Mouse (Mus musculus) erythroblast, adult 5-6 weeks (primary cell): ENCODE results near the gene Setx. TPM values are rescaled to one million over a fixed set of nuclear protein-coding genes. Genes with fewer than 3 reads are reported as not detected.
A peak's percentile ranks its signal among the peaks of the same experiment; 100 is the strongest.
"Not testable (repeated sequence)": the region's sequence is repeated elsewhere in the genome, so short reads cannot be mapped to it uniquely, and the experiment has no call there.

Source experiments
- ATAC-seq: replicated peaks from 2 replicates; pipeline ENCODE4 v1.8.0; 2016; ENCODE audit warnings: moderate number of reproducible peaks, mild to moderate bottlenecking, moderate TSS enrichment, inconsistent platforms; ENCODE audit not compliant: poor library complexity, low FRiP score, severe bottlenecking
- total RNA-seq, 2 experiments: library from RNA; stranded (forward) in 1 of 2; stranded (reverse) in 1 of 2; fragments of 150-400 nt in 1 of 2; fragments of 200-764, 138-1000 nt in 1 of 2; gene quantifications; 2 replicates each; pipeline versions ENCODE4 v1.2.3 to v1.2.4; 2015 to 2017; ENCODE audit warnings: low replicate concordance in 2 of 2

The Setx gene
- total RNA-seq (2015; ENCODE audit: low replicate concordance) (19.6 and 33.2 TPM in 2 replicates), total RNA-seq (2017; ENCODE audit: low replicate concordance) (25.1 and 27.9 TPM in 2 replicates)

DNA sequence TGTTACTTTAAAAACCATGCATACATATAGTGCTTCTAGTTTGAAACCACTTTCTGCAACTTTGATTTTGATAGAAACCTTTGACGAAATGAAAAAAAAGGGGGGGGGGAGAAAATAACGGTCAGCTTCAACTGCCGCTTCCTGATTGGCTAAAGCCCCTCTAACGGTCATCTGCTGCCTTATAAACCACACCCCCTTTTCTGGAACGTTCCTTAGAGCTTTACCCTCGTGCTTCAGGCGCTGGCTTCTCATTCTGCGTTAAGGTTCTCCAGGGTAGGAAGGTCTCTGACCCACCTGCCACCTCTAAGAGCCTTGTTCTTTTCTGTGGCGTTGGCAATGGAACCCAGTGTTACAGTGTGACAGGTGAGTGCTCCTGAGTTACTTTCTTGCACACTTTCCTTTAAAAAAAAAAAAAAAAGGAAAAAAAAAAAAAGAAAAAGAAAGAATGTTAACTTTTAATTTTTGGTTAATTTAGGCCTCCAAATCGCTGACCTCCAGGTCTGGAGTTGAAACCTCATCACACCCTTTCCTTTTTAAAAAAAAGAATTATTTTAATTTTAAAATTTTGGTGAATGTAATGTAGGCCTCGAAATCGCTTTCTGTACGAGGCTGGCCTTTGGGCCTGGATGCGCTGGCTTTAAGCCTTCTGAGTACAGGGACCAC is at the start of gene Setx:
Gene Setx, plus strand, starts transcription at position 275 of the 663 bp plus-strand sequence.
- no peak for ATAC-seq

DNA sequence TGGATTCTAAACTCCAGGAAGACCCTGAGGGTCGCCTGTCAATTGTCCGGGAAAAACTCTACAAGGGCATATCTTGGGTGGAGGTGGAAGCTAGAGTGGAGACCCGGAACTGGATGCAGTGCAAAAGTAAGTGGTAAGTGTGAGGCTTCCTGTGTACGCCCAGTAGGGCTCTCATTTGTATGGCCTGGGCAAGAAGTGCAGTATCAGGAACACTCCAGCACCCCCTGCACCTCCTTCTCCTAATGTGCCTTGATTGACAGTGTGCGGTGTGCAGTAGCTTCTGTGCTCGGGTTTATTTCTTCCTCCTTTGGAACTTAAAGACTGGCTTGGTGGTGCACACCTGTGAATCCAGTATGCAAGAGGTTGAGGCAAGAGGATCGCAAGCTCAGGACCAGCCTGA is 49.3 kb upstream of the Setx start:
- no peak for ATAC-seq

DNA sequence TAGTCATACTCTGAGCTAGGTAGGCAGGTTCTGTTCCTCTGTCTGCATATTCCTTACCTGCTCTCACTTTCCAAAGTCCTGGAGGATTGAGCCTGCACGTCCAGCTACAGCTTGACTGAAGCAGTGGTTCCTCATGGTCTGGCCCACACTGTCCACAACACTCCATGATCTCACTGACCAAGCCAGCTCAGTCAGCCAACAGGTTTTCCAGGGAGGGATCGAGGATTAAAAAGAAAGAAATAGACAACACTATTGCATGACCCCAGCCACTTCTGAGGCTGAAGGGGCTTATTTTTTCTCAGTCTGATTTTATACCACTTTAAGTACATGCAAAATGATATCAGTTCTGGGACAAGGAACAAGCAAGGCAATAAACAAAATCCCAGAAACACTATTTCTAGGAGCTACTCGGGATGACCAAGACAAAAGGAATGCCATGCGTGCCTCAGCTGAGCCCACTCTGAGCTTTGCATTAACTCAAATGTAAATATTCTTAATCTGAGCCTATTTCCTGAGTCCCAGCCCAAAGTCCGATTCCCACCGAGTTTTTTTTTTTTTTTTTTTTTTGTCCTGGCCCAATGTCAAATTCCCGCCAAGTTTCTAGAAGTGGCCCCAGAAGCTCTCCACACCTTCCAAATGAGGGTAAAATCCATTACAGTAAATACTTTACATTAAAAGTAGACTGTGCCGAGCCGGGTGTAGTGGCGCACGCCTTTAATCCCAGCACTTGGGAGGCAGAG is 48.5 kb upstream of the Setx start:
- no peak for ATAC-seq

DNA sequence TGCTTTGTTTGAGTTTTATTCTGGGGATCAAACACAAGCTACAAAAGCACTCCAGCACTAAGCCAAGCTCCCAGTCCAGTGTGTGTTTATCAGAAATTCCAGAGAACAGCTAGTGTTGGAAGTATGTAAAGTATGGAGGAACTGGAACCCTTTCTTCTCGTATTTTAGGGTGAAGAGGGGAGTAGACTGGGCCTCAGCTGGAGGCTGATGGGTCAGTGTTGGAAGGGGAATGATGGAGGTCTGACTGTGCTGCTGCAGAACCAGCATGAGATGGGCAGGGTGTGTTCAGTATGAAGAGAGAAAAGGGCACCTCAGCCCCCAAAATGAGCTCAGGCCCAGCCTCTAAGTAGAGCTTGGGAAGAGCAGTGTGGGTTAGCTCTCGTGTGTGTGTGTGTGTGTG is 47.8 kb upstream of the Setx start:
- no peak for ATAC-seq

DNA sequence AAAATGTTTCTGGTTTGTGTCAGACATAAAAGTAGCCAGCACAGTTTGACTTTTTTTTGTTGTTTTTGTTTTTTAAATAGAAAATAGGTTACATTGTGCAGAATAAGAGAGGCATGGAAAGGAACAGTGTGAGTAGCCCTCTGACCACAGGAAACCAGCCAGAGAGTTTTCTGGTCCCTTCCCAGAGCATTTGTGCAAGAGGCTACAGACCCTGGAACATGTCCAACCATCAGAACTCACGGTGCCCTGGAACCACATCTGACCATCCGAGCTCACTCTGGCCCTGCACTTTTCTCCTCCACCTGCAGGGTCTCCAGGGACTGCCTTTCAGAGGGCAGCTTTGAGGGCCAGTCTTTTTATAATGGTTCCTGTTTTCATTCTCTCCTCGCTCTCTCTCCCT is 42.0 kb upstream of the Setx start:
- ATAC-seq, result no peak

DNA sequence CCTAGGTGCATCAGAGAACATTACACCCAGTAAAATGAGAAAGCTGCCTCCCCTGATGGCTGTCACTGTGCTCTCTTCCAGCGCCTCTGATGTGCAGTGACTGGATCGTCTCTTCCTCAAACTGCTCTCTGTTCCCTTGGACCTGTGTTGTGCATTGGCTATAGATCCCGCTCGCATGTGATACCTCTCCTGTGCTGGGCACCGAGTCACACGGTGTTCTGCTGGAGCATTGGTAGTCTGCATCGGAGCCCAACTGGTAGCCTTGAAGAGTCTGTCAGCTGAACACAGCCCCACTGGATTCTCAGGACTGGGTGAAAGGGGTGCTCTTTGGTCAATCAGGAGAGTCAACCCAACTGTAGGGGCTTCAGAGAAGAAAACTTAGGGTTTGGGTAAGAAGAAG is 38.0 kb upstream of the Setx start:
- no peak for ATAC-seq

DNA sequence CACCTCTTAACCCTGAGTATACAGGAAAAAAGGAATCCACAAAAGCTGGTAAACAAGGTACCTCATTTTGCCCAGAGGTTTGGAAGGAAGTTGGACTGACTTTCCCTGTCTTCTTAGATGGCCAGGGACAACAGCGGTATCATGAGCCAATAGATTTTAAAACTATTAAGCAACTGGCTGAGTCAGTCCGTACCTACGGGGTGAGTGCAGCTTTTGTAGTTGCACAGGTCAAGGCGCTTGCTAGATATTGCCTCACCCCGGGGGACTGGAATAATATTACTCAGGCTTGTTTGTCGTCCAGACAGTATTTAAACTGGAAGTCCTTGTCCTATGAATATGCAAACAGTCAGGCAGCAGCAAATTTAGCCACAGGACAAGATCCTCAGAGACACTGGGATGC is 34.7 kb upstream of the Setx start:
- ATAC-seq, result not testable (repeated sequence)

DNA sequence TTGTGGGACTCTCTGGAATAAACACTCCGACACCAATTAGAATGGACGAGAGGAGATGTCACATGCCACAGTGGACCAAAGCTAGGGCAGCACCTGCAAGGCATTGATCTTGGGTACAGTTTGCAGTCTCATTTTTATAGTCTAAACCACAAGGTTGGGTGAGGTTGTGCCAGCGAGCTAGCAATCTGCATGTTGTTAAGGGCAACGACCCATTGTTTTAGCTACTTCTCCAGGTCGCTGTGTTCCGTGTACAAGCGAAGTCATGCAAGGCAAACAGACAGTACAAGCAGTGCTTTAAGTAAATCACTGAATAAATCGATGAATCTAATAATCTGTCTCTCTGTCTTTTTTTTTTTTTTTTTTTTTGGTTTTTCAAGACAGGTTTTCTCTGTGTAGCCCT is 28.3 kb upstream of the Setx start:
- ATAC-seq, result no peak

DNA sequence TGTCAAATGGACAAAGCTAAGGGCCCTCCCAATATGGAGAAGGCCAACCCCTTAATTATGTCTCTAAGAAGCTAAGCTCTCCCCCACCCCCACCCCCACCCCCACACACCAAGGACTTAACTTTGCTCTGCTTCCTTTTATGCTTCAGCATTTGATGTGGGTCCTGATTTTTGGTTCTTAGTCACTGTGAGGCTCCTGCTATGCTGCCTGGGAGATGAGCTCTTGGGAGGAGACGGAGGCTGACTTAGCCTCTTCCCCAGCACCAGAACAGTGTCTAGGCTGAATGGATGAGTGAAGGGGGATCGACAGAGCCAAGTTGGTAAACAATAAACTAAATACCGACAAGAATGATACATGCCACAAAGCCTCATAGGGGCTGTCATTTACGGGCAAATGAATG is 27.2 kb upstream of the Setx start:
- no peak for ATAC-seq

DNA sequence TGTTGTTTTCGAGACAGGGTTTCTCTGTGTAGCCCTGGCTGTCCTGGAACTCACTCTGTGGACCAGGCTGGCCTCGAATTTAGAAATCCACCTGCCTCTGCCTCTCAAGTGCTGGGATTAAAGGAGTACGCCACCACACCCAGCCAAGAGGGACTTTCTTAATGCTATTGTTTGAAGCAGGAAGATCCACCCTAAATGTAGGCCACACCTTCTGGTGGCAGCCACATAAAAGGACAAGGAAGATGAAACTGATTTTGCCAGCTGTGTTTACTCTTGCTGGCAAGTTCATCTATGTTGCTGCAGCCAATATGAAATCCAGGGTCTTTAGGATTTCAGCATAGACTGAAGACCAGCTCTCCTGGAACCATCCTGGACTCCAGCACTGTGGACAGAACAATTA is 26.5 kb upstream of the Setx start:
- ATAC-seq, result no peak

DNA sequence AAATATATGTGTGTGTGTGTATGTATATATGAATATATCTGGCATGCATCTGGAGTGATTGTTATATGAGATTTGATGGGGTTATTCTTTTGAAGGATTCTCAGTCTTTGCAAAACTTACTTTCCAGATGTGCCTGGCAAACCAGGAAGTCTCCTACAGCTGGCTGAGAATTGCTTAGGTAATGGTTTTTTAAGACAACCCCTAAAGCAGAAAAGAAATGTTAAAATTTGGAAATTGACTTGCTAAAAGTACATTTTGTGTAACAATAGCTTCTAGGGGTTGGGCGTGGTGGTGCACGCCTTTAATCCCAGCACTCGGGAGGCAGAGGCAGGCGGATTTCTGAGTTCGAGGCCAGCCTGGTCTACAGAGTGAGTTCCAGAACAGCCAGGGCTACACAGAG is 26.0 kb upstream of the Setx start:
- not testable (repeated sequence) for ATAC-seq

DNA sequence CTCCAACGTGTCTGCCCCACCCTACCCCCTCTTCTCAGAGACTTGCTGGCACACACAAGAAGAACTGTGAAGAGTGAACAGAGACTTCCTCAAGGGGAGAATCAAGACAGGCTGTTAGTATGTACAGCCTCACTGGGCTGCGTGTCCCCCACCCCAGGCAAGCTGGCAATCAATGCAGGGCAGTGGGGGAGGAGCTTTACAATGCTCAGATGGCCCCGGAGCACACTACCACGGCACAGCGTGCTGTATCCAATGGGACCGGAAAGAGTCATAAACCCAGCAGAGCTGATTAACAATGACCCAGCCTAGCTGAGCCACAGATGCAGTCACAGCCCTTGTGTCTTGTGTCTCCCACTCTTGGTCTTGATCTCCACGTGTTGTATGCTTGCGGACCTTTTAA is 25.2 kb upstream of the Setx start:
- no peak for ATAC-seq

DNA sequence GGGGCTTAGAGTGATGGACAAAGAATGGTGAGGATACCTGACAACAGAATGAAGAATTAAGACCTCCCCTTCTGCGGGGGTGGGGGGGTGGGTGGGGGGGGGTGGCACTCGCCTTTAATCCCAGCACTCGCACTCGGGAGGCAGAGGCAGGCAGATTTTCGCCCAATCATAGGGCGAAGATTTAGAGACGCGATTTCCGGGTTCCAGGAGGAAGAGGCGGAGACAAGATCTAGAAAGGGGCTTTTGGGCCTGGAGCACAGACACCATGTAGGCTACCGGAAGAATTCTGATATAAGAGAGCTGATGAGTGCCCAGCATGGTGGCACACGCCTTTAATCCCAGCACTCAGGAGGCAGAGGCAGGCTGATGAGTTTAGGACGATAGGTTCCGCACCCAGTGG is 24.3 kb upstream of the Setx start:
- no peak for ATAC-seq

DNA sequence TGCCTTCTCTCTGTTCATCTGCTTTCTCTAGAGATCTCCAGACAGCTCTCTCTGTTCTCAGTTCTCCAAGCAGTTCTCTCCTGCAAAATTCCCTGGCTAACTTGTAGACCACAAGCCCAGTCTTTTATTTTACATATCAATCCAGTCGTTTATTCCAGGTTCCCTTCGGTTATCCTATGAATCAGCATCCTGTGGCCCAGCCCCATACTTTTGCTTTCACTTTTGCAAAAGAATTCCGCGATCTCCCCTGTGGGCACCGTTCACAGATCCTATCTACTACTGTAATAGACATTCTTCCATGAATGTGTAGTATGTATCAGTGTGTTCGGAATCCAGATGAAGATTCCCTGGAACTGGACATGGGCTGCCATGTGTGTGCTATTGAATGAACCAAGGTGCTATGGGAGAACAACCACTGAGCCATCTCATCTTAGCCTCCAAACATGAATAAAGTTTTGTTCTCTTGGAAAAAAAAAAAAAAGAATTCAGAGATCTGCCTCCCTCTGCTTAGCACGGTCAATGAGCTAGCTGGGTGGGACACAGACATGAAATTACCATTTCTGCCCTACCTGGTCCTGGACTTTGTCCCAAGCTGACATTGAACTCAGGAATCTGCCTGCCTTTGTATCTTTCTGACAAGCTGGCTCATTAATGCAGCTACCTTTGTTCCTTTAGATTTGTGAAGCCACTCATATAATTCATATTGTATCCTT is 23.0 kb upstream of the Setx start:
- peak; percentile 39; the same call in 1 of the 2 replicates for ATAC-seq

DNA sequence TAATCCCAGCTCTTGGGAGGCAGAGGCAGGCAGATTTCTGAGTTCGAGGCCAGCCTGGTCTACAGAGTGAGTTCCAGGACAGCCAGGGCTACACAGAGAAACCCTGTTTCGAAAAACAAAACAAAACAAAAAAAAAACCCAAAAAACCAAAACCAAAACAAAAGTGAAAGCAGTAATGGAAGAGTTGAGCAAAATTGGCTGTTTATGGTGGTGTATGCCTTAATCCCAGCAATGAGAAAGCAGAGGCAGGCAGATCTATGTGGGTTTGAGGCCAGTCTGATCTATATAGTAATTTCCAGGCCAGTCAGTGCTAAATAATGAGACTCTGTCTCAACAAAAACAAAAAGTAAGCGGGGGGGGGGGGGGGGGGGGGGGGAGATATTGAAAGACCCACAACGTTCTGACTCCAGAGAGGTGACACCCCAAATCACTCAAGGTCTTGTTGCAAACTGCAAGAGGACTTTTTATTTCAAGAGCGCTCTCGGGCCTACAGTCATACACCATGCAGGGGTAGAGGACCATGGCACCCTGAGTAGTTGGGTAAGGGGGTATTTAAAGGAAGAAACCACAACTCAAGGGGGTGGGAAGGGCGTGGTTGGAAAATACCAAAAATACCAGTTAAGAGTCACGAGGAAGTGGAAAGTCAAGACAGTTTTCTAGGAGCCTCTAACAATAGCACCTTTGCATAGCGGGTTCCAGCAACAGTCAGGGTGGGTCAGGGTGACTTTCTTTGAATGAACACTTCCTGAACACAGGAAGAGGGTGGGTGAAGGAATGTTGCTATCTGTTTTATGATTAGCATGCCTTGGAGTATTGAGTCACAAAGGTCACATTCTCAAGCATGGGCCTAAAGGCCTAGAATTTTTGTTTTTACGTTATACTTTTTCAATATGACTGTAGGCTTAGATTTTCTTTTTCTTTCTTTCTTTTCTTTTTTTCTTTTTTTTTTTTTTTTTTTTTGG is 21.3 kb upstream of the Setx start:
- ATAC-seq, result not testable (repeated sequence)

DNA sequence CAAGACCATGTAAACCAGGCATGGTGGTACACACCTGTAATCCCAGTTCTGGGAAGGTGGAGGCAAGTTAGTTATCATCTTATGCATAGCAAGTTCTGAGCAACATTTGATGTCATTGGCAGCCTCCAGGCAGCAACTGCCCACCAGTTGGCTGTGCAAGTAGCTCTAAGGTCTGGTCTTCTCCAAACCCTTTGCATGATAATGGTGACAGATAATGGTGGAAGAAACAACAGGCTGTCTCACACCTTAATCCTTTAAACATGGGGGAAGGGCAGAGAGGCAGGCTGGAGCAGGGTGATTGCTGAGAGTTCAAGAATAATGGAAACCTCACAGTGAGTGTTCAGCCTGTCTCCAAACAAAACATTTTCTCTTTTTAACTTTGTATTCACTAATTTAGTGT is 3.0 kb upstream of the Setx start:
- ATAC-seq, result no peak

DNA sequence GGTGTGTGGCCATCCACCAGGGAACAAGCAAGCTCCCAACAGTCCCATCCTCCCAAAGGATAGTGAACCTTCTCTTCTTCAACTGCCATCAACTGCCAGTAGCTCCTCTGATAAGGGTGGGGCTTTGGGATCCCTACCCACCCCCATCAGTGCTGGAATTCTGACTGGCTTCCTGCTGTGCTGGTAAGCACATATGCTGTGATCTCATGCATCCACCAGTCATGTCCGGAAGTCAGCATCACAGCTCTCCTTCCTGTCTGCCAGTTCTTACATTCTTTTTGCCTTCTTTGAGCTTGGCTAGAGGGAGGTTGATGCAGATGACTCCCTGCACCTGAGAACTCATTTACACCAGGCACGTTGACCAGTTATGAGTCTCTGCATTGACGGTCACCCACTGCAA is 1.5 kb upstream of the Setx start:
- no peak for ATAC-seq

DNA sequence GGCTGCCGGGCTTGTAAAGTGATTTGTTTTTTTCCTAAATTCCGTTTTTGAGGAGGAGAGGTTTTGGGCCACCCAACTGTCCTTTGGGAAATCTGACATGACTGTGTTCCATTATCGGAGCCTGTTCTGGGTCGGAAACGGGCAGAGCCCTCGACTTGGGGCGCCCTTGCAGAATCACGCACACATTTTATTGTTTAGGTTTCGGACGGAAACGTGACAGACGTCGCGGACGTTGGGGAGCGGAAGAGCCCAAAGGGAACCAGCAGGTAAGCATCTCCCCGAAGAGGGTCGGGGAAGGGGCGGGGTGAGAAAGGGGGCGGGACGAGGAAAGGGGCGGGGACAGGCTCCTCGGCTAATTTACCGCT is 572 bp downstream of the Setx start:
- ATAC-seq, result no peak

DNA sequence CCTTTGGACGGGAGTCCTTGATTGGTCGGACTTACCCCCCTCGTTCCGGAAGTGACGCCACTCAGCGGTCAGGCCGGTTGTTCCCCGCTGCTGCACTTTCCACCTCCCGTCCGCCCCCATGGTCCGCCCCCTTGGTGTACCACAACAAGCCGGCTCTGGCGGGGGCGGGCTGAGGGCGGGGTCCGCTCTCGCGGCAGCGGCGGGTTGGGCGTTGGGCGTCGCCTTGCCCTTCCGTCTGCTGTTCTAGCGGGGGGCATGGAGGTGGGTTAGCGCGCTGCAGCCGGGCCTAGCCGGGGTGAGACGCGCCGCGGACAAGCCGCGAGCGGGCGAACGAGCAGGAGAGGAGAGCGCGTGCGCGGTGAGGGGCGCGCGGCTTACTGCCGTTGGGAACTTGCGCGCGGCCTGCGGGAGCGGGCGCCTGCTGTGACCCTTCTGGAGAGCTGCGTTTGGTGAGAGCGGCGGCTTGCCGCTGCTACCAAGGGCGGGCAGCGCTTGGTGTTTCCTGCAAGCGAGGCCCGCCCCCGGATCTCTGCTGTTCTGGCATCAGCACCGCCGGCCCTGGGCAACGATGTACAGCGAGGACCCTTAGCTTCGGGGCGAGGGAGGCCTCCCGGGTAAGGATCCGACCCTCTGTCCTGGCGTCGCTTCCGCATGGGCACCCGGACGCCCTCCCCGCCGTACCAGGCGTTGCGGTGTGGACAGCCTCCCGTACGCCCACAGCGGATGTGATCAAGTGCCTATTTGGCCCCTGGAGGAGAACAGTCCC is 1.1 kb downstream of the Setx start:
- ATAC-seq, result peak; percentile 96
